Mouse (Mus musculus): ENCODE data around the gene Atp8b3. TPM values are rescaled to one million over a fixed set of nuclear protein-coding genes. Genes with fewer than 3 reads are reported as not detected.

The Atp8b3 gene
- polyA plus RNA-seq, 1 experiment from 2014 or later, result 0.28 TPM

GRCm38 (mm10) chr10:80490051-80490450 lies 48.9 kb downstream of the Atp8b3 start:
- H3K36me3 ChIP-seq (replicated peaks; ENCODE audit: control insufficient read depth, insufficient read depth, low read depth, low read length), result no peaks in the 10 kb centered on the region
- ATAC-seq (replicated peaks; ENCODE audit: insufficient number of reproducible peaks, low FRiP score, low TSS enrichment, low read depth), result no peak
- no peaks in the 10 kb centered on the region for H3K9me3 ChIP-seq (replicated peaks; ENCODE audit: control insufficient read depth, low read length)
- H3K4me2 ChIP-seq (ENCODE audit: low read depth, low read length), result no peak overlapping the region
- 2% methylated on average over 22 of the region's 22 CpGs for WGBS
- no peak for DNase-seq (ENCODE audit: low spot score)
- peaks cover 2% of the 10 kb centered on the region; the same call in 1 of the 2 replicates for H3K4me1 ChIP-seq (ENCODE audit: control insufficient read depth, insufficient read depth, low read length)
- no peak overlapping the region for H3K27ac ChIP-seq (replicated peaks; ENCODE audit: low read depth, low read length)
- no peak overlapping the region for H3K4me3 ChIP-seq (ENCODE audit: low read depth, low read length)
- no peak overlapping the region for H3K9ac ChIP-seq (replicated peaks; ENCODE audit: low read length)
- H3K27me3 ChIP-seq (ENCODE audit: control insufficient read depth, insufficient read depth, low read length), result peaks cover 83% of the 10 kb centered on the region

GRCm38 (mm10) chr10:80486862-80487379 lies 52.0 kb downstream of the Atp8b3 start:
- H3K27ac ChIP-seq (replicated peaks; ENCODE audit: low read depth, low read length), result no peak overlapping the region
- WGBS, result 75% methylated on average over 7 of the region's 7 CpGs

GRCm38 (mm10) chr10:80481002-80481401 lies 57.9 kb downstream of the Atp8b3 start:
- Histone ChIP-seq H3K9me3 (replicated peaks; ENCODE audit: control insufficient read depth, low read length) (no peaks in the 10 kb centered on the region), H3K27me3 (ENCODE audit: control insufficient read depth, insufficient read depth, low read length) (peaks cover 34% of the 10 kb centered on the region), H3K27ac (replicated peaks; ENCODE audit: low read depth, low read length) (no peak overlapping the region), H3K4me2 (ENCODE audit: low read depth, low read length) (no peak overlapping the region), H3K4me3 (ENCODE audit: low read depth, low read length) (no peak overlapping the region), H3K4me1 (ENCODE audit: control insufficient read depth, insufficient read depth, low read length) (no peaks in the 10 kb centered on the region), H3K9ac (replicated peaks; ENCODE audit: low read length) (no peak overlapping the region), H3K36me3 (replicated peaks; ENCODE audit: control insufficient read depth, insufficient read depth, low read depth, low read length) (no peaks in the 10 kb centered on the region)
- 13% methylated on average over 5 of the region's 5 CpGs for WGBS
- no peak for ATAC-seq (replicated peaks; ENCODE audit: insufficient number of reproducible peaks, low FRiP score, low TSS enrichment, low read depth)
- no peak for DNase-seq (ENCODE audit: low spot score)

More at GRCm38 (mm10) chr10:80486862-80487379, 52.0 kb downstream of the Atp8b3 start:
- H3K4me2 ChIP-seq (ENCODE audit: low read depth, low read length), result no peak overlapping the region
- no peaks in the 10 kb centered on the region for H3K9me3 ChIP-seq (replicated peaks; ENCODE audit: control insufficient read depth, low read length)
- H3K27me3 ChIP-seq (ENCODE audit: control insufficient read depth, insufficient read depth, low read length), result peaks cover 69% of the 10 kb centered on the region
- no peaks in the 10 kb centered on the region; the same call in 1 of the 2 replicates for H3K4me1 ChIP-seq (ENCODE audit: control insufficient read depth, insufficient read depth, low read length)
- ATAC-seq (replicated peaks; ENCODE audit: insufficient number of reproducible peaks, low FRiP score, low TSS enrichment, low read depth) (no peak), DNase-seq (ENCODE audit: low spot score) (no peak)
- no peak overlapping the region for H3K9ac ChIP-seq (replicated peaks; ENCODE audit: low read length)
- no peaks in the 10 kb centered on the region for H3K36me3 ChIP-seq (replicated peaks; ENCODE audit: control insufficient read depth, insufficient read depth, low read depth, low read length)
- H3K4me3 ChIP-seq (ENCODE audit: low read depth, low read length), result no peak overlapping the region

DNA sequence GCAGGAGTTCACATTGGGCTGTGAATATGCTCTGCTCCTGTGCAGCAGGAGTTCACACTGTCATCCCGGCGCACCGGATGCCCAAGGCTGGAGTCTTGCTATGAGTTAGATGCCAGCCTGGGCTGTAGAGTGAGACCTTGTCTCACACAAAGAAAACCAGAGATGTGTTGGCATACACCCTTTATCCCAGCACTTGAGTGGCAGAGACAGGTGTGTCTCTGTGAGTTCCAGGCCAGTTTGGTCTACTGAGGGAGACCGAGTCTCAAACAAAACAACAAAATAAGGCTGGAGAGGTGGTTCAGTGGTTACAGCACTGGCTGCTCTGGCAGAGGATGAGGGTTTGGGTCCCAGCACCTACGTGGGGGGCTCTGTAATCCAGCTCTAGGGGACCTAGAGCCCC lies 60.4 kb downstream of the Atp8b3 start:
- no peak overlapping the region for H3K4me3 ChIP-seq (ENCODE audit: low read depth, low read length)
- H3K4me2 ChIP-seq (ENCODE audit: low read depth, low read length), result no peak overlapping the region
- no peaks in the 10 kb centered on the region for H3K9me3 ChIP-seq (replicated peaks; ENCODE audit: control insufficient read depth, low read length)
- H3K4me1 ChIP-seq (ENCODE audit: control insufficient read depth, insufficient read depth, low read length), result no peaks in the 10 kb centered on the region
- H3K27me3 ChIP-seq (ENCODE audit: control insufficient read depth, insufficient read depth, low read length), result peaks cover 15% of the 10 kb centered on the region
- no peak for DNase-seq (ENCODE audit: low spot score)
- no peaks in the 10 kb centered on the region for H3K36me3 ChIP-seq (replicated peaks; ENCODE audit: control insufficient read depth, insufficient read depth, low read depth, low read length)
- WGBS, result 74% methylated on average over 5 of the region's 5 CpGs
- ATAC-seq (replicated peaks; ENCODE audit: insufficient number of reproducible peaks, low FRiP score, low TSS enrichment, low read depth), result no peak
- no peak overlapping the region for H3K9ac ChIP-seq (replicated peaks; ENCODE audit: low read length)
- no peak overlapping the region for H3K27ac ChIP-seq (replicated peaks; ENCODE audit: low read depth, low read length)

DNA sequence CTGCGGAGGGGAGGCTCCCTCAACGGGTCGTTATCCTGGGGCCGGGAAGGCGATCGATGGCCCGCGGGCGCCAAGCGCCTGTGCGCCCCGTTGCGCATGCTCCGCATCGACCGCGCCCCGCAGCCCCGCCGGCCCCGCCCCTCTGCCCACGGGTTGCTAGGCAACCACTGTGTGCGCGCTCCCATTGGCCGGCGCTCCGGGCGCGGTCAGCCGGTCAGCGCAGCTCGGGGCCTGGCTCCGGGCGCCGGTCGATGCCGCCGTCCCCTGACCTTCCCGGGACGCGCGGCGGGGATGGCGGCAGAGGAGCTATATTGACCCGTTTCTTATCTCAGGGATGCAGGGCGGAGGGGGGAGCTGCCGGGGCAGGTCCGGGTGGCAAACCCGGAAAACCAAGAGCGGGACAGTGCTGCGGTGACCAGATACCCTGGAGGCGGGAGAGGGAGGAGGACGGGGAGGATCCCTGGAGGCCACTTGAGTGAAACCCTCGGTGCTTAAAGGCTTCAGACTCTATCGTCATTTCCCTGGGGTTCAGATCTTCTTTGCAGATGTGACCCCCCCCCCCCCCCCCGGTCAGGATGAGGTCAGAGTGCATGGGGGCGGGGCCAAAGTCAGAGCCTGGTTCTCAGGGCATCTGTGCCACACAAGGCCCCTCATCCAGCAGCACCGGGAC lies 63.5 kb downstream of the Atp8b3 start:
- Histone ChIP-seq H3K4me2 (ENCODE audit: low read depth, low read length) (peak overlapping the region; percentile 57), H3K36me3 (replicated peaks; ENCODE audit: control insufficient read depth, insufficient read depth, low read depth, low read length) (no peaks in the 10 kb centered on the region), H3K27ac (replicated peaks; ENCODE audit: low read depth, low read length) (no peak overlapping the region), H3K4me3 (ENCODE audit: low read depth, low read length) (peak overlapping the region; percentile 49), H3K27me3 (ENCODE audit: control insufficient read depth, insufficient read depth, low read length) (peaks cover 7% of the 10 kb centered on the region; the same call in 1 of the 2 replicates), H3K4me1 (ENCODE audit: control insufficient read depth, insufficient read depth, low read length) (no peaks in the 10 kb centered on the region), H3K9ac (replicated peaks; ENCODE audit: low read length) (peak overlapping the region; percentile 58), H3K9me3 (replicated peaks; ENCODE audit: control insufficient read depth, low read length) (no peaks in the 10 kb centered on the region)
- WGBS, result under 1% methylated on average over 55 of the region's 58 CpGs
- peak; percentile 77 for ATAC-seq (replicated peaks; ENCODE audit: insufficient number of reproducible peaks, low FRiP score, low TSS enrichment, low read depth)
- DNase-seq (ENCODE audit: low spot score), result peak; percentile 92

Other genes starting within 250 kb of the Atp8b3 start
- gene Rps15, start 246.7 kb downstream of the Atp8b3 start, polyA plus RNA-seq (2014; fragmentation: Nextera tagmentation; extraction: Ambion mirVana), result 886 and 948 TPM in 2 replicates
- gene Apc2, start 243.1 kb downstream of the Atp8b3 start, polyA plus RNA-seq (2014; fragmentation: Nextera tagmentation; extraction: Ambion mirVana), result 11.0 and 15.8 TPM in 2 replicates
- 36.5 and 41.6 TPM in 2 replicates for gene 2310011J03Rik, start 218.6 kb downstream of the Atp8b3 start, polyA plus RNA-seq (2014; fragmentation: Nextera tagmentation; extraction: Ambion mirVana)
- 1.6 and 2.9 TPM in 2 replicates for gene Pcsk4, start 209.6 kb downstream of the Atp8b3 start, polyA plus RNA-seq (2014; fragmentation: Nextera tagmentation; extraction: Ambion mirVana)
- gene Reep6, start 209.2 kb downstream of the Atp8b3 start, polyA plus RNA-seq (2014; fragmentation: Nextera tagmentation; extraction: Ambion mirVana), result 4.3 and 4.5 TPM in 2 replicates
- gene Adamtsl5, start 190.7 kb downstream of the Atp8b3 start, polyA plus RNA-seq (2014; fragmentation: Nextera tagmentation; extraction: Ambion mirVana), result 0.14 and 0.88 TPM in 2 replicates
- 0.26 and 0.52 TPM in 2 replicates for gene Plk5, start 182.7 kb downstream of the Atp8b3 start, polyA plus RNA-seq (2014; fragmentation: Nextera tagmentation; extraction: Ambion mirVana)
- gene Mex3d, start 151.5 kb downstream of the Atp8b3 start, polyA plus RNA-seq (2014; fragmentation: Nextera tagmentation; extraction: Ambion mirVana), result 10.3 and 12.9 TPM in 2 replicates
- gene Mbd3, start 139.6 kb downstream of the Atp8b3 start, polyA plus RNA-seq (2014; fragmentation: Nextera tagmentation; extraction: Ambion mirVana), result 241 and 259 TPM in 2 replicates
- 377 and 460 TPM in 2 replicates for gene Uqcr11, start 132.3 kb downstream of the Atp8b3 start, polyA plus RNA-seq (2014; fragmentation: Nextera tagmentation; extraction: Ambion mirVana)
- 174 and 178 TPM in 2 replicates for gene Tcf3, start 105.5 kb downstream of the Atp8b3 start, polyA plus RNA-seq (2014; fragmentation: Nextera tagmentation; extraction: Ambion mirVana)
- 0.22 and 0.43 TPM in 2 replicates for gene Onecut3, start 44.3 kb downstream of the Atp8b3 start, polyA plus RNA-seq (2014; fragmentation: Nextera tagmentation; extraction: Ambion mirVana)
- gene Rexo1, start 22.4 kb upstream of the Atp8b3 start, polyA plus RNA-seq (2014; fragmentation: Nextera tagmentation; extraction: Ambion mirVana), result 17.1 and 20.6 TPM in 2 replicates
- 4.5 and 5.5 TPM in 2 replicates for gene Klf16, start 38.2 kb upstream of the Atp8b3 start, polyA plus RNA-seq (2014; fragmentation: Nextera tagmentation; extraction: Ambion mirVana)
- 94.8 and 111 TPM in 2 replicates for gene Abhd17a, start 51.2 kb upstream of the Atp8b3 start, polyA plus RNA-seq (2014; fragmentation: Nextera tagmentation; extraction: Ambion mirVana)
- 62.4 and 64.9 TPM in 2 replicates for gene Scamp4, start 63.7 kb upstream of the Atp8b3 start, polyA plus RNA-seq (2014; fragmentation: Nextera tagmentation; extraction: Ambion mirVana)
- 5.7 and 5.8 TPM in 2 replicates for gene Adat3, start 63.8 kb upstream of the Atp8b3 start, polyA plus RNA-seq (2014; fragmentation: Nextera tagmentation; extraction: Ambion mirVana)
- 1.4 and 1.5 TPM in 2 replicates for gene Gm49322, start 66.9 kb upstream of the Atp8b3 start, polyA plus RNA-seq (2014; fragmentation: Nextera tagmentation; extraction: Ambion mirVana)
- 93.4 and 97.9 TPM in 2 replicates for gene Csnk1g2, start 83.7 kb upstream of the Atp8b3 start, polyA plus RNA-seq (2014; fragmentation: Nextera tagmentation; extraction: Ambion mirVana)
- gene Btbd2, start 117.9 kb upstream of the Atp8b3 start, polyA plus RNA-seq (2014; fragmentation: Nextera tagmentation; extraction: Ambion mirVana), result 53.5 and 56.3 TPM in 2 replicates
- gene Mknk2, start 139.0 kb upstream of the Atp8b3 start, polyA plus RNA-seq (2014; fragmentation: Nextera tagmentation; extraction: Ambion mirVana), result 63.7 and 67.0 TPM in 2 replicates
- 42.3 and 45.0 TPM in 2 replicates for gene Mob3a, start 162.9 kb upstream of the Atp8b3 start, polyA plus RNA-seq (2014; fragmentation: Nextera tagmentation; extraction: Ambion mirVana)
- 4.8 and 7.6 TPM in 2 replicates for gene Izumo4, start 163.1 kb upstream of the Atp8b3 start, polyA plus RNA-seq (2014; fragmentation: Nextera tagmentation; extraction: Ambion mirVana)
- 57.6 and 61.0 TPM in 2 replicates for gene Ap3d1, start 203.1 kb upstream of the Atp8b3 start, polyA plus RNA-seq (2014; fragmentation: Nextera tagmentation; extraction: Ambion mirVana)
- 13.8 and 16.6 TPM in 2 replicates for gene Dot1l, start 216.1 kb upstream of the Atp8b3 start, polyA plus RNA-seq (2014; fragmentation: Nextera tagmentation; extraction: Ambion mirVana)